8 mouse cellular contexts compared by ENCODE assay signal in genomic region chr11:50210101-50210504, GRCm38 (mm10). TPM values are rescaled to one million over a fixed set of nuclear protein-coding genes. Genes with fewer than 3 reads are reported as not detected.
DNase-seq lines count a peak whose midpoint lies in the region; ATAC-seq and TF ChIP-seq lines count a peak whose summit lies in the region.

No protein-coding gene starts in this region.

- no peaks in the 10 kb centered on the region for H3K27me3 ChIP-seq in heart, embryonic 11.5 days (ENCODE audit: control insufficient read depth, insufficient read depth, low read length)
- no peaks in the 10 kb centered on the region for H3K27me3 ChIP-seq in kidney, embryonic 15.5 days
- no peaks in the 10 kb centered on the region for H3K27me3 ChIP-seq in liver, embryonic 11.5 days (replicated peaks; ENCODE audit: control insufficient read depth, insufficient read depth, low read length)
- H3K27me3 ChIP-seq in myocyte (ENCODE audit: control insufficient read depth, insufficient read depth, insufficient read length), result no peaks in the 10 kb centered on the region

- TF ChIP-seq POLR2A in brain, embryonic 14.5 days (IDR thresholded peaks at IDR 0.05; ENCODE audit: borderline replicate concordance, extremely low read depth, insufficient read depth, insufficient read length, poor library complexity, severe bottlenecking), result no peak
- TF ChIP-seq POLR2A in myocyte (IDR thresholded peaks at IDR 0.05; ENCODE audit: insufficient read length, low read depth), result no peak

- H3ac ChIP-seq in myocyte (ENCODE audit: control insufficient read depth, insufficient read length), result peak overlapping the region; percentile 29

- H3K9ac ChIP-seq in heart, embryonic 11.5 days (ENCODE audit: low read depth, low read length), result peak overlapping the region; percentile 92
- H3K9ac ChIP-seq in kidney, embryonic 15.5 days, result peak overlapping the region; percentile 91
- peak overlapping the region; percentile 91 for H3K9ac ChIP-seq in liver, embryonic 11.5 days (ENCODE audit: low read depth, low read length)

- TF ChIP-seq CTCF in brain, embryonic 14.5 days (IDR thresholded peaks at IDR 0.05; ENCODE audit: borderline replicate concordance, extremely low read depth, insufficient read depth, insufficient read length), result no peak

- H3K4me1 ChIP-seq in heart, embryonic 11.5 days (ENCODE audit: control insufficient read depth, insufficient read depth, low read length), result peaks cover 24% of the 10 kb centered on the region
- peaks cover 34% of the 10 kb centered on the region for H3K4me1 ChIP-seq in kidney, embryonic 15.5 days
- H3K4me1 ChIP-seq in liver, embryonic 11.5 days (replicated peaks; ENCODE audit: control insufficient read depth, insufficient read depth, low read length), result peaks cover 15% of the 10 kb centered on the region

- peaks cover 21% of the 10 kb centered on the region for H3K36me3 ChIP-seq in heart, embryonic 11.5 days (ENCODE audit: control insufficient read depth, insufficient read depth, low read length)
- peaks cover 29% of the 10 kb centered on the region for H3K36me3 ChIP-seq in kidney, embryonic 15.5 days
- peaks cover 26% of the 10 kb centered on the region for H3K36me3 ChIP-seq in liver, embryonic 11.5 days (ENCODE audit: control insufficient read depth, insufficient read depth, low read length)
- peaks cover 35% of the 10 kb centered on the region for H3K36me3 ChIP-seq in myocyte (ENCODE audit: control insufficient read depth, insufficient read depth)

- H3K4me3 ChIP-seq in heart, embryonic 11.5 days (ENCODE audit: low read depth, low read length), result peak overlapping the region; percentile 80
- H3K4me3 ChIP-seq in kidney, embryonic 15.5 days (replicated peaks), result peak overlapping the region; percentile 88
- peak overlapping the region; percentile 86 for H3K4me3 ChIP-seq in liver, embryonic 11.5 days (ENCODE audit: low read depth, low read length)
- peak overlapping the region; percentile 86 for H3K4me3 ChIP-seq in myocyte

- peak overlapping the region; percentile 62 for H3K4me2 ChIP-seq in heart, embryonic 11.5 days
- peak overlapping the region; percentile 70 for H3K4me2 ChIP-seq in kidney, embryonic 15.5 days
- H3K4me2 ChIP-seq in liver, embryonic 11.5 days, result peak overlapping the region; percentile 80
- peak overlapping the region; percentile 98 for H3K4me2 ChIP-seq in myocyte (ENCODE audit: low read depth)

- H3K79me2 ChIP-seq in myocyte (ENCODE audit: control insufficient read depth, insufficient read depth), result peaks cover 53% of the 10 kb centered on the region

- H3K27ac ChIP-seq in heart, embryonic 11.5 days (ENCODE audit: low read depth, low read length), result peak overlapping the region; percentile 97
- peak overlapping the region; percentile 99 for H3K27ac ChIP-seq in kidney, embryonic 15.5 days
- peak overlapping the region; percentile 96 for H3K27ac ChIP-seq in liver, embryonic 11.5 days (ENCODE audit: low read depth, low read length)

- H3K9me3 ChIP-seq in heart, embryonic 11.5 days (replicated peaks; ENCODE audit: control insufficient read depth, low read length), result no peaks in the 10 kb centered on the region
- H3K9me3 ChIP-seq in kidney, embryonic 15.5 days (replicated peaks), result no peaks in the 10 kb centered on the region
- H3K9me3 ChIP-seq in liver, embryonic 11.5 days (ENCODE audit: control insufficient read depth, low read length), result no peaks in the 10 kb centered on the region

- DNase-seq in CD4-positive, CD25-positive, alpha-beta regulatory T cell, adult 2 months (ENCODE audit: low read depth, low spot score), result peak; percentile 94
- peak; percentile 97 for DNase-seq in brain, embryonic 14.5 days (ENCODE audit: low read depth)
- DNase-seq in liver, embryonic 11.5 days (ENCODE audit: low spot score), result peak; percentile 93
- DNase-seq in spleen, postnatal 4 days (ENCODE audit: low spot score in 2 of 2), result peak; percentile 89 to 94

- ATAC-seq in erythroblast, adult 5-6 weeks (replicated peaks; ENCODE audit: low FRiP score, poor library complexity, severe bottlenecking), result peak; percentile 88
- peak; percentile 90 for ATAC-seq in heart, embryonic 11.5 days (replicated peaks; ENCODE audit: insufficient number of reproducible peaks, low FRiP score, low TSS enrichment)
- peak; percentile 96 for ATAC-seq in kidney, embryonic 15.5 days (replicated peaks; ENCODE audit: low FRiP score)
- ATAC-seq in liver, embryonic 11.5 days (replicated peaks; ENCODE audit: low FRiP score), result peak; percentile 91

- WGBS in heart, embryonic 11.5 days (ENCODE audit: insufficient replicate concordance), result under 1% methylated on average over 24 of the region's 24 CpGs
- 0% methylated on average over 24 of the region's 24 CpGs for WGBS in kidney, embryonic 15.5 days
- under 1% methylated on average over 24 of the region's 24 CpGs for WGBS in liver, embryonic 11.5 days

TF ChIP-seq in myocyte, 11 proteins besides CTCF, POLR2A, EP300 and RAD21:
- TF ChIP-seq POLR2AphosphoS2 (IDR thresholded peaks at IDR 0.05; ENCODE audit: insufficient read length, low read depth) (peak; percentile 58), MYOG (IDR thresholded peaks at IDR 0.05; ENCODE audit: control insufficient read depth in 1 of 3, insufficient read depth in 1 of 3, insufficient read length in 2 of 3, low read depth in 2 of 3) (no peak), MAX (IDR thresholded peaks at IDR 0.05; ENCODE audit: low read depth) (no peak)

RNA-seq across cellular contexts. Expression of gene Sqstm1, which starts 0.5 kb away (rescaled TPM):
- 171 and 203 TPM in 2 replicates for polyA plus RNA-seq in brain, embryonic 14.5 days (2012; rRNA removed)
- total RNA-seq in erythroblast, adult 5-6 weeks (2015; ENCODE audit: low replicate concordance), result 101 and 109 TPM in 2 replicates
- total RNA-seq in erythroblast, adult 5-6 weeks (2017; ENCODE audit: low replicate concordance), result 596 and 621 TPM in 2 replicates
- polyA plus RNA-seq in heart, embryonic 11.5 days (2014; fragmentation: Nextera tagmentation; extraction: Ambion mirVana), result 159 and 197 TPM in 2 replicates
- 233 and 259 TPM in 2 replicates for polyA plus RNA-seq in kidney, embryonic 15.5 days (2015; fragmentation: Nextera tagmentation; extraction: Ambion mirVana)
- polyA plus RNA-seq in liver, embryonic 11.5 days (2014; fragmentation: Nextera tagmentation; extraction: Ambion mirVana), result 176 and 177 TPM in 2 replicates
- polyA plus RNA-seq in myocyte (2012; fragmentation: generic; extraction: Trizol), result 873 TPM

RNA-seq across cellular contexts. Expression of gene Mgat4b, which starts 0.6 kb away (rescaled TPM):
- 78.9 and 97.1 TPM in 2 replicates for polyA plus RNA-seq in brain, embryonic 14.5 days (2012; rRNA removed)
- total RNA-seq in erythroblast, adult 5-6 weeks (2015; ENCODE audit: low replicate concordance), result 7.1 and 7.7 TPM in 2 replicates
- total RNA-seq in erythroblast, adult 5-6 weeks (2017; ENCODE audit: low replicate concordance), result 5.1 and 10.0 TPM in 2 replicates
- 14.2 and 14.4 TPM in 2 replicates for polyA plus RNA-seq in heart, embryonic 11.5 days (2014; fragmentation: Nextera tagmentation; extraction: Ambion mirVana)
- polyA plus RNA-seq in kidney, embryonic 15.5 days (2015; fragmentation: Nextera tagmentation; extraction: Ambion mirVana), result 37.3 and 37.5 TPM in 2 replicates
- 22.3 and 25.4 TPM in 2 replicates for polyA plus RNA-seq in liver, embryonic 11.5 days (2014; fragmentation: Nextera tagmentation; extraction: Ambion mirVana)
- 89.2 TPM for polyA plus RNA-seq in myocyte (2012; fragmentation: generic; extraction: Trizol)

RNA-seq across cellular contexts. Expression of gene Ltc4s, which starts 28.3 kb away (rescaled TPM):
- polyA plus RNA-seq in brain, embryonic 14.5 days (2012; rRNA removed), result 3.5 and 4.5 TPM in 2 replicates
- total RNA-seq in erythroblast, adult 5-6 weeks (2015; ENCODE audit: low replicate concordance), result not detected in 2 replicates
- 2.2 TPM in 1 of 2 replicates, not detected in the other for total RNA-seq in erythroblast, adult 5-6 weeks (2017; ENCODE audit: low replicate concordance)
- polyA plus RNA-seq in heart, embryonic 11.5 days (2014; fragmentation: Nextera tagmentation; extraction: Ambion mirVana), result 0.74 TPM in 1 of 2 replicates, not detected in the other
- polyA plus RNA-seq in kidney, embryonic 15.5 days (2015; fragmentation: Nextera tagmentation; extraction: Ambion mirVana), result 1.4 and 1.9 TPM in 2 replicates
- 0.82 and 2.6 TPM in 2 replicates for polyA plus RNA-seq in liver, embryonic 11.5 days (2014; fragmentation: Nextera tagmentation; extraction: Ambion mirVana)
- 1.8 TPM for polyA plus RNA-seq in myocyte (2012; fragmentation: generic; extraction: Trizol)

RNA-seq across cellular contexts. Expression of gene Mrnip, which starts 35.9 kb away (rescaled TPM):
- 33.1 and 35.9 TPM in 2 replicates for polyA plus RNA-seq in brain, embryonic 14.5 days (2012; rRNA removed)
- 6.7 and 9.8 TPM in 2 replicates for total RNA-seq in erythroblast, adult 5-6 weeks (2015; ENCODE audit: low replicate concordance)
- 2.8 and 4.0 TPM in 2 replicates for total RNA-seq in erythroblast, adult 5-6 weeks (2017; ENCODE audit: low replicate concordance)
- polyA plus RNA-seq in heart, embryonic 11.5 days (2014; fragmentation: Nextera tagmentation; extraction: Ambion mirVana), result 15.3 and 17.6 TPM in 2 replicates
- polyA plus RNA-seq in kidney, embryonic 15.5 days (2015; fragmentation: Nextera tagmentation; extraction: Ambion mirVana), result 19.3 and 20.0 TPM in 2 replicates
- 13.9 and 18.7 TPM in 2 replicates for polyA plus RNA-seq in liver, embryonic 11.5 days (2014; fragmentation: Nextera tagmentation; extraction: Ambion mirVana)
- 7.8 TPM for polyA plus RNA-seq in myocyte (2012; fragmentation: generic; extraction: Trizol)

Comparison
In these comparisons a context has a peak if more than half of its experiments do, and no peak if none do; other contexts are left out.
1. Peak in every context shown above with its lines: DNase-seq, ATAC-seq, H3K4me3 ChIP-seq and H3K27ac ChIP-seq.